Comparison of ENCODE assay signal across 26 mouse cellular contexts in the genomic region with DNA sequence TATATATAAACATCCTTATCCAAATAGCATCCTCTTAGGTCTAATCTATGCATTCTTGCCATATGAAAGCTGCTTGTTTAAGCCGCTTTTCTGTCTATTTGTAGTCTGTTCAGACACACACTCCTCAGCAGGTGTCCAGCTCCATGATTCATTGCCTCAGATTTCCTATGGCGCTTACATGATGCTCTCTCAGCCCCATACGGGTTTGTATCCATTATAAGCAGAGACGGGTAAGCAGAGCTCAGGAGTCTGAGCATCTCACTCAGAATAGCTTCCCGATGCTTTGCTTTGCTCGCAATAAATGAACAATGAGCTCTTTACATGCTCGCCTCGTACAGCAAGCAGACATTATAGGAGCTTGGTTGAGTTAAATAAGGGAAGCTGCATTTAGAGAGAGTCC.
DNase-seq lines count a peak whose midpoint lies in the region; ATAC-seq and TF ChIP-seq lines count a peak whose summit lies in the region.
"Had no signal": no experiment of that assay in that cellular context is flagged by ENCODE, and none has a peak within 500 bp of the region (broad histone marks: within the 10 kb centered on the region; RNA-seq: fewer than 3 reads in every experiment).

No protein-coding gene starts in this region.

- peak; percentile 46; the same call in 1 of the 2 replicates for ATAC-seq in forebrain, embryonic 12.5 days (ENCODE audit: low FRiP score)
- no peak for ATAC-seq in forebrain, embryonic 16.5 days
- ATAC-seq in midbrain, postnatal 0 days (ENCODE audit: low FRiP score), result no peak
- no peak; the same call in 1 of the 2 replicates for ATAC-seq in forebrain, embryonic 14.5 days
- ATAC-seq: liver, embryonic 12.5 days had no signal

- H3K9ac ChIP-seq in forebrain, embryonic 12.5 days, result no peak overlapping the region
- H3K9ac ChIP-seq in forebrain, embryonic 16.5 days (replicated peaks; ENCODE audit: low read depth, low read length), result no peak overlapping the region
- no peak overlapping the region for H3K9ac ChIP-seq in midbrain, postnatal 0 days (replicated peaks; ENCODE audit: low read length, poor library complexity, severe bottlenecking)
- H3K9ac ChIP-seq in forebrain, embryonic 14.5 days (ENCODE audit: low read length), result no peak overlapping the region
- H3K9ac ChIP-seq: embryonic facial prominence, embryonic 13.5 days; limb, embryonic 12.5 days; liver, embryonic 12.5 days had no signal

- DNase-seq in midbrain, postnatal 0 days (ENCODE audit: low spot score), result peak; percentile 27
- DNase-seq in midbrain, embryonic 10.5 days (ENCODE audit: low spot score), result no peak
- peak; percentile 37 for DNase-seq in forebrain, embryonic 14.5 days (ENCODE audit: low spot score)
- peak; percentile 26 for DNase-seq in mesoderm, embryonic 11.5 days (ENCODE audit: low read depth, low spot score)
- no peak for DNase-seq in layer of hippocampus, postnatal 36 days
- no peak for DNase-seq in right cerebral cortex, postnatal 4 days
- DNase-seq: adrenal gland, postnatal 25 days; cerebellum, adult 11 months; cerebellum, adult 9-11 months; gastrocnemius, postnatal 10 days; heart, postnatal 4 days; kidney, adult 9 months; kidney, postnatal 25 days; lung, adult 18-20 months; lung, postnatal 10 days; thymus, adult 2 months; thymus, postnatal 4 days had no signal

- H3K4me1 ChIP-seq in forebrain, embryonic 12.5 days, result peaks cover 4% of the 10 kb centered on the region; the same call in 1 of the 2 replicates
- no peaks in the 10 kb centered on the region for H3K4me1 ChIP-seq in forebrain, embryonic 16.5 days (replicated peaks; ENCODE audit: control insufficient read depth, insufficient read depth, low read length)
- H3K4me1 ChIP-seq in midbrain, postnatal 0 days (ENCODE audit: insufficient read depth, low read length), result no peaks in the 10 kb centered on the region
- no peaks in the 10 kb centered on the region for H3K4me1 ChIP-seq in midbrain, embryonic 10.5 days
- H3K4me1 ChIP-seq in forebrain, embryonic 14.5 days (ENCODE audit: control insufficient read depth, insufficient read depth, low read length), result peaks cover 4% of the 10 kb centered on the region; the same call in 1 of the 2 replicates
- H3K4me1 ChIP-seq: embryonic facial prominence, embryonic 13.5 days; heart, embryonic 10.5 days; limb, embryonic 12.5 days; liver, embryonic 12.5 days had no signal

- WGBS in forebrain, embryonic 12.5 days, result 42% methylated on average over 8 of the region's 8 CpGs
- 31% methylated on average over 8 of the region's 8 CpGs for WGBS in forebrain, embryonic 16.5 days
- 47% methylated on average over 8 of the region's 8 CpGs for WGBS in midbrain, postnatal 0 days
- 86% methylated on average over 8 of the region's 8 CpGs for WGBS in midbrain, embryonic 10.5 days
- WGBS in forebrain, embryonic 14.5 days, result 25% methylated on average over 8 of the region's 8 CpGs

- H3K36me3 ChIP-seq in forebrain, embryonic 12.5 days (replicated peaks), result no peaks in the 10 kb centered on the region
- H3K36me3 ChIP-seq in forebrain, embryonic 16.5 days (ENCODE audit: control insufficient read depth, insufficient read depth), result no peaks in the 10 kb centered on the region
- no peaks in the 10 kb centered on the region for H3K36me3 ChIP-seq in midbrain, postnatal 0 days (ENCODE audit: insufficient read depth, low read length)
- H3K36me3 ChIP-seq in midbrain, embryonic 10.5 days, result no peaks in the 10 kb centered on the region
- no peaks in the 10 kb centered on the region for H3K36me3 ChIP-seq in forebrain, embryonic 14.5 days (ENCODE audit: control insufficient read depth, insufficient read depth, low read length)
- H3K36me3 ChIP-seq: embryonic facial prominence, embryonic 13.5 days; heart, embryonic 10.5 days; limb, embryonic 12.5 days; liver, embryonic 12.5 days had no signal

- H3K4me3 ChIP-seq in forebrain, embryonic 12.5 days (replicated peaks), result no peak overlapping the region
- H3K4me3 ChIP-seq in forebrain, embryonic 16.5 days (replicated peaks; ENCODE audit: low read length), result no peak overlapping the region
- no peak overlapping the region for H3K4me3 ChIP-seq in midbrain, postnatal 0 days (ENCODE audit: low read depth, low read length)
- H3K4me3 ChIP-seq in midbrain, embryonic 10.5 days, result no peak overlapping the region
- no peak overlapping the region for H3K4me3 ChIP-seq in forebrain, embryonic 14.5 days (ENCODE audit: low read depth, low read length)
- H3K4me3 ChIP-seq: embryonic facial prominence, embryonic 13.5 days; erythroblast, embryonic 14.5 days; heart, embryonic 10.5 days; layer of hippocampus, adult 2 months; limb, embryonic 12.5 days; liver, embryonic 12.5 days had no signal

- TF ChIP-seq CTCF in midbrain, postnatal 0 days (IDR thresholded peaks at IDR 0.05), result no peak

- no peak overlapping the region for H3K4me2 ChIP-seq in forebrain, embryonic 12.5 days
- no peak overlapping the region for H3K4me2 ChIP-seq in forebrain, embryonic 16.5 days (ENCODE audit: low read length)
- H3K4me2 ChIP-seq in midbrain, postnatal 0 days (ENCODE audit: low read depth, low read length, poor library complexity, severe bottlenecking), result no peak overlapping the region
- no peak overlapping the region for H3K4me2 ChIP-seq in forebrain, embryonic 14.5 days (ENCODE audit: low read length)
- H3K4me2 ChIP-seq: embryonic facial prominence, embryonic 13.5 days; limb, embryonic 12.5 days; liver, embryonic 12.5 days had no signal

- H3K27me3 ChIP-seq in forebrain, embryonic 12.5 days, result no peaks in the 10 kb centered on the region
- H3K27me3 ChIP-seq in forebrain, embryonic 16.5 days (replicated peaks; ENCODE audit: control insufficient read depth, insufficient read depth, low read length), result no peaks in the 10 kb centered on the region
- no peaks in the 10 kb centered on the region for H3K27me3 ChIP-seq in midbrain, postnatal 0 days (ENCODE audit: insufficient read depth, low read length)
- no peaks in the 10 kb centered on the region for H3K27me3 ChIP-seq in midbrain, embryonic 10.5 days (ENCODE audit: low read depth, poor library complexity, severe bottlenecking)
- no peaks in the 10 kb centered on the region for H3K27me3 ChIP-seq in forebrain, embryonic 14.5 days (replicated peaks; ENCODE audit: control insufficient read depth, insufficient read depth, low read length)
- H3K27me3 ChIP-seq: embryonic facial prominence, embryonic 13.5 days; limb, embryonic 12.5 days; liver, embryonic 12.5 days had no signal

- no peaks in the 10 kb centered on the region for H3K9me3 ChIP-seq in forebrain, embryonic 12.5 days
- H3K9me3 ChIP-seq in forebrain, embryonic 16.5 days (ENCODE audit: control insufficient read depth, low read length), result no peaks in the 10 kb centered on the region
- H3K9me3 ChIP-seq in midbrain, postnatal 0 days (ENCODE audit: low read length), result no peaks in the 10 kb centered on the region
- no peaks in the 10 kb centered on the region for H3K9me3 ChIP-seq in midbrain, embryonic 10.5 days (replicated peaks)
- H3K9me3 ChIP-seq in forebrain, embryonic 14.5 days (replicated peaks; ENCODE audit: control insufficient read depth, low read length), result no peaks in the 10 kb centered on the region
- H3K9me3 ChIP-seq: embryonic facial prominence, embryonic 13.5 days; heart, embryonic 10.5 days; limb, embryonic 12.5 days; liver, embryonic 12.5 days had no signal

- H3K27ac ChIP-seq in forebrain, embryonic 12.5 days, result peak overlapping the region; percentile 21; the same call in 1 of the 2 replicates
- H3K27ac ChIP-seq in forebrain, embryonic 16.5 days (ENCODE audit: low read length), result no peak overlapping the region
- no peak overlapping the region for H3K27ac ChIP-seq in midbrain, postnatal 0 days (ENCODE audit: low read depth, low read length)
- no peak overlapping the region for H3K27ac ChIP-seq in midbrain, embryonic 10.5 days (replicated peaks)
- no peak overlapping the region for H3K27ac ChIP-seq in forebrain, embryonic 14.5 days (ENCODE audit: low read depth, low read length)
- H3K27ac ChIP-seq: embryonic facial prominence, embryonic 13.5 days; heart, embryonic 10.5 days; layer of hippocampus, adult 2 months; limb, embryonic 12.5 days; liver, embryonic 12.5 days; stomach, postnatal 0 days had no signal

Comparison
In these comparisons a context has a peak if more than half of its experiments do, and no peak if none do; other contexts are left out.
1. DNase-seq: peak in midbrain, postnatal 0 days (single experiment), forebrain, embryonic 14.5 days (single experiment) and mesoderm, embryonic 11.5 days (single experiment); none in midbrain, embryonic 10.5 days (single experiment), layer of hippocampus, postnatal 36 days (0 of 2) and right cerebral cortex, postnatal 4 days (single experiment).